Mouse (Mus musculus) cortical plate, adult 2 months (tissue): Measurements from ENCODE around the gene Dgkh.

Experiments used
- CTCF ChIP-seq: fragments of 200-500 bp; IDR thresholded peaks from 2 replicates; pipeline ENCODE4 v1.5.1; 2011; ENCODE audit warnings: mild to moderate bottlenecking, control low read depth, low read length; ENCODE audit not compliant: insufficient read depth; ENCODE audit errors: extremely low read depth
- POLR2A ChIP-seq: fragments of 200-500 bp; IDR thresholded peaks from 2 replicates; pipeline ENCODE4 v1.6.1; 2011; ENCODE audit warnings: mild to moderate bottlenecking, low read length, control low read depth; ENCODE audit not compliant: insufficient read depth; ENCODE audit errors: extremely low read depth

DNA sequence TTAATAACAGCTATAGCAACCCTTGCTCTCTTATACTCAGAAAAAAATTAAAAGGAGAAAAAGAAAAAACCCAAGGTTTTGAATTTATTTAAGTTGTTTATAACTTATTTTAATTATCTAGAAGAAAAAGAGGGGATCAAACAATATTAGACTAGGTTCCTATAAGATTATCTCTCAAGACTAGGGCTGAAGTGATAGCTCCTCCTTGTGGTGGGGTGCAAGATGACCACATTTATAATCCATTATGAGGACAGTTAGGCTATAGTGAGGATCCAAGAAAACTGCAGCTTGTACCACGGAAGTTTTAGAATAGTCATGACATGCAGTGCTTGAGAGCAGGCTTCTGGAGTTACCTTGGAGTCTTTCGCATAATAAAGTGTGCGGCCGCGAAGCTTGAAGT, 79.2 kb downstream of the Dgkh start:
- TF ChIP-seq POLR2A (no peak), CTCF (no peak)
